Comparison of ENCODE assay signal across 7 mouse cellular contexts in the genomic region with DNA sequence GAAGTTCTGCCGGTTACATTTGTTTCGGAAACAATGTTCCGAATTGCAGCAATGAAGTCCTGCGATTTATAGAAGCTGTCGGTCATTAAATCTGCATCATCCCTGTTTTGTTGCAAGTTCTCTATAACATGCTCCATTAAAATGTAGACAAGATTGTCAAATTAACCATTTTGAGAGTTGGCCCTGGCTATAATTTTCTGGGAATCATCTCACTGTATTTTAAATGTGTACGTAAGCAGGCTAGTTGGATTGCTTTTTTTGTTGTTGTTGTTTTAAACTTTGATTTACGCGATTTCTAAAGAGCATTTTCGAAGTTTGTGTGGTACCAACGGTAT. TPM values are rescaled to one million over a fixed set of nuclear protein-coding genes. Genes with fewer than 3 reads are reported as not detected.
DNase-seq lines count a peak whose midpoint lies in the region; ATAC-seq and TF ChIP-seq lines count a peak whose summit lies in the region.

No protein-coding gene starts in this region.

- TF ChIP-seq CTCF in embryonic fibroblast, embryonic 13.5 days (IDR thresholded peaks at IDR 0.05; ENCODE audit: borderline replicate concordance, insufficient read depth, low read length) = no peak
- TF ChIP-seq CTCF in olfactory bulb, adult 2 months (IDR thresholded peaks at IDR 0.05; ENCODE audit: insufficient read depth, low read depth, low read length) = no peak

- peak overlapping the region; percentile 62 for H3K4me2 ChIP-seq in lung, embryonic 15.5 days
- H3K4me2 ChIP-seq in limb, embryonic 11.5 days (ENCODE audit: low read depth, severe bottlenecking) = peak overlapping the region; percentile 57

- H3K4me1 ChIP-seq in lung, embryonic 15.5 days = peaks cover 21% of the 10 kb centered on the region
- no peaks in the 10 kb centered on the region for H3K4me1 ChIP-seq in embryonic fibroblast, embryonic 13.5 days (ENCODE audit: control insufficient read depth, insufficient read depth, low read length)
- H3K4me1 ChIP-seq in limb, embryonic 11.5 days (ENCODE audit: control insufficient read depth, insufficient read depth, low read length) = peaks cover 4% of the 10 kb centered on the region; the same call in 1 of the 2 replicates
- no peaks in the 10 kb centered on the region for H3K4me1 ChIP-seq in olfactory bulb, adult 2 months (ENCODE audit: control insufficient read depth, insufficient read depth, low read length)

- no peak; the same call in 1 of the 2 replicates for TF ChIP-seq POLR2A in embryonic fibroblast, embryonic 13.5 days (IDR thresholded peaks at IDR 0.05; ENCODE audit: low read depth, low read length)
- no peak for TF ChIP-seq POLR2A in olfactory bulb, adult 2 months (IDR thresholded peaks at IDR 0.05; ENCODE audit: insufficient read depth, low read depth, low read length)

- H3K27ac ChIP-seq in lung, embryonic 15.5 days = peak overlapping the region; percentile 99
- H3K27ac ChIP-seq in embryonic fibroblast, embryonic 13.5 days (ENCODE audit: insufficient read depth, low read length) = peak overlapping the region; percentile 49
- no peak overlapping the region for H3K27ac ChIP-seq in limb, embryonic 11.5 days (replicated peaks; ENCODE audit: low read depth, low read length)
- H3K27ac ChIP-seq in olfactory bulb, adult 2 months (ENCODE audit: insufficient read depth, low read depth, low read length) = peak overlapping the region; percentile 99

- H3K4me3 ChIP-seq in lung, embryonic 15.5 days = peak overlapping the region; percentile 88
- peak overlapping the region; percentile 47 for H3K4me3 ChIP-seq in embryonic fibroblast, embryonic 13.5 days (ENCODE audit: insufficient read depth, low read length)
- H3K4me3 ChIP-seq in limb, embryonic 11.5 days (ENCODE audit: low read depth, low read length) = peak overlapping the region; percentile 91
- H3K4me3 ChIP-seq in olfactory bulb, adult 2 months (ENCODE audit: insufficient read depth, low read depth, low read length) = peak overlapping the region; percentile 86

- no peaks in the 10 kb centered on the region for H3K36me3 ChIP-seq in lung, embryonic 15.5 days
- no peaks in the 10 kb centered on the region for H3K36me3 ChIP-seq in limb, embryonic 11.5 days (ENCODE audit: control insufficient read depth, insufficient read depth, low read length)

- intact Hi-C loops in gastrocnemius, postnatal 14 days (cut with DNase I; ENCODE audit: low total_unique reads) = loop anchor here (10.0 kb wide), 2 partner anchors 74 to 424 kb away; no protein-coding TSS in a partner anchor

- 15% methylated on average over 10 of the region's 10 CpGs for WGBS in lung, embryonic 15.5 days
- WGBS in limb, embryonic 11.5 days = 22% methylated on average over 10 of the region's 10 CpGs
- 4% methylated on average over 10 of the region's 10 CpGs for WGBS in olfactory bulb, adult 2 months

- ATAC-seq in lung, embryonic 15.5 days (ENCODE audit: borderline replicate concordance, extremely low read depth, low FRiP score, low TSS enrichment) = no peak
- no peak for ATAC-seq in limb, embryonic 11.5 days (ENCODE audit: insufficient number of reproducible peaks, low FRiP score, low TSS enrichment, low read depth)

- peak overlapping the region; percentile 96 for H3K9ac ChIP-seq in lung, embryonic 15.5 days
- peak overlapping the region; percentile 99 for H3K9ac ChIP-seq in limb, embryonic 11.5 days (ENCODE audit: low read length)

- H3K9me3 ChIP-seq in lung, embryonic 15.5 days = no peaks in the 10 kb centered on the region
- no peaks in the 10 kb centered on the region for H3K9me3 ChIP-seq in limb, embryonic 11.5 days (ENCODE audit: control insufficient read depth, low read length)

- no peaks in the 10 kb centered on the region for H3K27me3 ChIP-seq in lung, embryonic 15.5 days
- no peaks in the 10 kb centered on the region for H3K27me3 ChIP-seq in limb, embryonic 11.5 days (ENCODE audit: control insufficient read depth, insufficient read depth, low read length)

- DNase-seq in lung, postnatal 36 days = no peak
- DNase-seq in limb, embryonic 11.5 days (ENCODE audit: low spot score) = no peak
- no peak for DNase-seq in thymus, postnatal 25 days
- DNase-seq in gastrocnemius, postnatal 14 days = no peak

RNA-seq across cellular contexts. Expression of a gene that starts 0.8 kb away (rescaled TPM):
- 28.5 and 33.3 TPM in 2 replicates for polyA plus RNA-seq in lung, embryonic 15.5 days (2015; fragmentation: Nextera tagmentation; extraction: Ambion mirVana)
- 216 and 252 TPM in 2 replicates for polyA plus RNA-seq in embryonic fibroblast, embryonic 13.5 days (2011; ENCODE audit: insufficient read length, low read depth, missing spikeins)
- 35.7 and 39.2 TPM in 2 replicates for polyA plus RNA-seq in limb, embryonic 11.5 days (2014; fragmentation: Nextera tagmentation; extraction: Ambion mirVana)
- polyA plus RNA-seq in olfactory bulb, adult 2 months (2012; ENCODE audit: insufficient read depth, insufficient read length, low replicate concordance, missing spikeins) = 142 and 194 TPM in 2 replicates
- total RNA-seq in gastrocnemius, postnatal 14 days (2021) = 100 to 1,000 TPM; 209 to 220 TPM
